Mouse (Mus musculus) forebrain, embryonic 11.5 days (tissue): Measurements from ENCODE around the gene Lhfpl3. TPM values are rescaled to one million over a fixed set of nuclear protein-coding genes. Genes with fewer than 3 reads are reported as not detected.

Experiments
- ATAC-seq: fragments of 200-750 bp; cut with Nextera tagmentation; replicated peaks from 2 replicates; pipeline ENCODE4 v1.8.0; 2017; ENCODE audit warnings: moderate TSS enrichment; ENCODE audit not compliant: low FRiP score
- DNase-seq: peaks from one replicate; pipeline ENCODE4 v3.0.0-alpha.2; 2017; ENCODE audit warnings: low spot score
- H3K27ac ChIP-seq: fragments of 300-500 bp; sonication (generic); 2 replicates; pipeline ENCODE4 v1.5.1; 2014; ENCODE audit warnings: low read depth, low read length
- H3K27me3 ChIP-seq: fragments of 300-500 bp; sonication (generic); 2 replicates; pipeline ENCODE4 v1.6.1; 2014; ENCODE audit warnings: mild to moderate bottlenecking, low read length, mixed read lengths; ENCODE audit not compliant: control insufficient read depth, insufficient read depth
- H3K36me3 ChIP-seq: fragments of 300-500 bp; sonication (generic); 2 replicates; pipeline ENCODE4 v1.6.1; 2014; ENCODE audit warnings: mild to moderate bottlenecking, low read length, moderate library complexity, mixed read lengths; ENCODE audit not compliant: control insufficient read depth, insufficient read depth
- H3K4me1 ChIP-seq: fragments of 300-500 bp; sonication (generic); replicated peaks from 2 replicates; pipeline ENCODE4 v1.6.1; 2014; ENCODE audit warnings: low read length, mixed read lengths; ENCODE audit not compliant: control insufficient read depth, insufficient read depth
- H3K4me2 ChIP-seq: fragments of 300-500 bp; sonication (generic); 2 replicates; pipeline ENCODE4 v1.6.1; 2014; ENCODE audit warnings: low read depth, mild to moderate bottlenecking, low read length, moderate library complexity, mixed read lengths; ENCODE audit not compliant: severe bottlenecking
- H3K4me3 ChIP-seq: fragments of 300-500 bp; sonication (generic); 2 replicates; pipeline ENCODE4 v1.5.1; 2014; ENCODE audit warnings: low read depth, low read length
- H3K9ac ChIP-seq: fragments of 300-500 bp; sonication (generic); 2 replicates; pipeline ENCODE4 v1.6.1; 2014; ENCODE audit warnings: low read length
- H3K9me3 ChIP-seq: fragments of 300-500 bp; sonication (generic); 2 replicates; pipeline ENCODE4 v1.6.1; 2016; ENCODE audit warnings: low read length, mixed read lengths; ENCODE audit not compliant: control insufficient read depth
- WGBS: fragments of 180-500 bp; shearing (Covaris S2); extraction: QIAGEN DNeasy Blood & Tissue Kit; methylation state at CpG from one replicate; pipeline ENCODE4 v1.1.7; 2014; 5-methylcytosine and 5-hydroxymethylcytosine counted together
- polyA plus RNA-seq: library from polyadenylated mRNA; unstranded; fragments of >200 nt; fragmentation: Nextera tagmentation; extraction: Ambion mirVana; gene quantifications from 2 replicates; pipeline ENCODE4 v1.2.1, GENCODE M21; 2014

Gene Lhfpl3
- polyA plus RNA-seq, 1 experiment from 2014 or later = 0.25 TPM

DNA sequence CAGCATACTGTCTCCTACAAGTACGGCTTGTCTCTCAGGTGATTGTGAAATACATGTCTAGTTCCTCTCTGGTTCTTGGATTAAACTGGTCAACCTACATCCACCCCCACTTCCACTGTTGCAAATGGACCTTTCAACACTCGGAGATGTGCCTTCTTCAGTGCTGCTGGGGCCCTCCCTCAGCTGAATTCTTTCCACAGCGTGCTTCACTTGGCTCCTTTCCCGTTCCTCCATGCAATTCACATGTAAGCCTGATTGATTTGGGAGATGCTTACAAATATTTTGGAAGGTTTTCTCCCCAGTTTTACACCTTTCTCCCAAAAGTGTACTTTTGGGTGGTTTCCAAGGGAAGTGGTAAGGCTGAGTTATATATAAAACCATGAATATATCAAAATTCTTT lies 143.6 kb downstream of the Lhfpl3 start:
- Histone ChIP-seq H3K4me3 (no peak overlapping the region), H3K27me3 (no peaks in the 10 kb centered on the region), H3K4me2 (no peak overlapping the region), H3K9ac (no peak overlapping the region), H3K9me3 (no peaks in the 10 kb centered on the region), H3K36me3 (no peaks in the 10 kb centered on the region), H3K4me1 (no peaks in the 10 kb centered on the region), H3K27ac (no peak overlapping the region)
- ATAC-seq = no peak
- WGBS = 91% methylated on average over 4 of the region's 4 CpGs
- DNase-seq = no peak

GRCm38 (mm10) chr5:22897228-22897627 lies 151.4 kb downstream of the Lhfpl3 start:
- Histone ChIP-seq H3K27ac (no peak overlapping the region), H3K27me3 (no peaks in the 10 kb centered on the region), H3K9ac (no peak overlapping the region), H3K4me1 (no peaks in the 10 kb centered on the region), H3K4me2 (no peak overlapping the region), H3K36me3 (no peaks in the 10 kb centered on the region), H3K4me3 (no peak overlapping the region), H3K9me3 (no peaks in the 10 kb centered on the region)
- 77% methylated on average over 3 of the region's 3 CpGs for WGBS
- ATAC-seq = no peak
- no peak for DNase-seq

GRCm38 (mm10) chr5:22897656-22898289 lies 151.9 kb downstream of the Lhfpl3 start:
- DNase-seq (no peak), ATAC-seq (no peak)
- H3K27ac ChIP-seq = no peak overlapping the region
- no peaks in the 10 kb centered on the region for H3K4me1 ChIP-seq
- no peaks in the 10 kb centered on the region for H3K36me3 ChIP-seq
- H3K9me3 ChIP-seq = no peaks in the 10 kb centered on the region
- H3K9ac ChIP-seq = no peak overlapping the region
- no peaks in the 10 kb centered on the region for H3K27me3 ChIP-seq
- H3K4me2 ChIP-seq = no peak overlapping the region
- WGBS = 75% methylated on average over 7 of the region's 7 CpGs
- H3K4me3 ChIP-seq = no peak overlapping the region

- DNase-seq = no peak
- H3K9ac ChIP-seq = no peak overlapping the region
- H3K27me3 ChIP-seq = no peaks in the 10 kb centered on the region
- H3K36me3 ChIP-seq = no peaks in the 10 kb centered on the region
- no peak overlapping the region for H3K4me2 ChIP-seq
- H3K4me3 ChIP-seq = no peak overlapping the region
- no peak overlapping the region for H3K27ac ChIP-seq
- no peaks in the 10 kb centered on the region for H3K9me3 ChIP-seq
- 86% methylated on average over 2 of the region's 2 CpGs for WGBS
- no peaks in the 10 kb centered on the region for H3K4me1 ChIP-seq
- no peak for ATAC-seq
These were observed 152.7 kb downstream of the Lhfpl3 start for GRCm38 (mm10) chr5:22898593-22898992.

DNA sequence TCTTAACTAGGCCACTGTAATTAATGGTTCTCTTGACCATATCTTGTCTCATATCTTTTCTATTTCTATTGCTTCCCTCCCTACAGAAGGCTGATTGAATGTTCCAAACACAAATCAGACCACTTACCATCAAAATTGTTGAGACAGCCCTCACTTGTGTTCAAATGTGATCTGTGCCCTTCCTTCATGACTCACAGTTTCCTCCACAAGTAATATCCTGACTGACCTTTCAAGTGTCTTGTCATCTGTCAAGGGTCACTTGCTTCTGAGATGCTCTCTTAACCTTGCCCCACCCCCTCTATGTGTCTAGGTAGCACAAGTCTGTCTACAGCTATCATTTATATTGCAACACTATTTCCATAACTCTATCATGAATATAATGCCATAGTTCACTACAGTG lies 154.1 kb downstream of the Lhfpl3 start:
- Histone ChIP-seq H3K4me2 (no peak overlapping the region), H3K4me1 (no peaks in the 10 kb centered on the region), H3K4me3 (no peak overlapping the region), H3K27ac (no peak overlapping the region), H3K9ac (no peak overlapping the region), H3K36me3 (no peaks in the 10 kb centered on the region), H3K9me3 (no peaks in the 10 kb centered on the region), H3K27me3 (no peaks in the 10 kb centered on the region)
- no peak for DNase-seq
- no peak for ATAC-seq

DNA sequence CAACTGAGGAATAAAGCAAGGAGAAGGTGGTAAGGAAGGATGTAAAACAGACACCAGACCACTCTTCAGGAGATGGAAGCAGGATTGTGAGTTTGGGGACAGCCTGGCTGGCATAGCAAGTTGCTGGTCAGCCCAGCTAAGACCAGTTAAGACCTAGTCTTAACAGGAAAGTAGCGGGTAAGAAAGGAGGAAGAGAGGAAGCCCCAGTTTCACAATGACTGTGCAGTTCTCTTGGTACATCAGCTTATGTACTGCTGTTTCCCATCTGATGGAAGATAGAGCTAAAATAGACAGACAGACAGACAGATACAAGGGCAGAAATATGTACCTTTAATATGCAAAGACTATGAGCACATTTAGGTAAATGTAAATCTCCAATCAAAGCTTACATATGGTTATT lies 171.3 kb downstream of the Lhfpl3 start:
- no peak overlapping the region for H3K4me2 ChIP-seq
- H3K4me1 ChIP-seq = no peaks in the 10 kb centered on the region
- no peaks in the 10 kb centered on the region for H3K27me3 ChIP-seq
- no peak overlapping the region for H3K4me3 ChIP-seq
- no peak for DNase-seq
- no peak for ATAC-seq
- no peak overlapping the region for H3K9ac ChIP-seq
- H3K27ac ChIP-seq = no peak overlapping the region
- H3K36me3 ChIP-seq = no peaks in the 10 kb centered on the region
- H3K9me3 ChIP-seq = no peaks in the 10 kb centered on the region
- 76% methylated on average over 1 of the region's 1 CpGs for WGBS

DNA sequence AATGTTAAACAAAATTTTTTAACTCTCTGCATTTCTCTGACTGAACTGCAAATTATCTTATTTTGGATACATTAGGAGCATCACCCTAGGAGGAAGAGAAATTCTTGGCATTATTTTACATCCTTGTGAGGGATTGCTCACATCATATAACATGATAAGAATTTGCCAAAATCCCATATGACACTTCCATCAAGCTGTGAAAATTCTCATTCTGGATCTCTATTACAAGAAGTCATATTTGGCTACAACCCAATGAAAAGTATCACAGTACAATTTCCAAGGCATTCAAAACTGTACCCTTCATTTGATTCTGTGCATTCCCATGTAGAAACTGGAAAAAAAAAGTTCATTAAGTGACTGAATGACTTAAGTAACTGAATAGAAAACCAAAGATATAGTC lies 180.3 kb downstream of the Lhfpl3 start:
- no peak overlapping the region for H3K9ac ChIP-seq
- no peak for ATAC-seq
- no peak overlapping the region for H3K27ac ChIP-seq
- H3K27me3 ChIP-seq = no peaks in the 10 kb centered on the region
- H3K36me3 ChIP-seq = no peaks in the 10 kb centered on the region
- H3K9me3 ChIP-seq = no peaks in the 10 kb centered on the region
- no peaks in the 10 kb centered on the region for H3K4me1 ChIP-seq
- no peak overlapping the region for H3K4me2 ChIP-seq
- H3K4me3 ChIP-seq = no peak overlapping the region
- DNase-seq = no peak

- WGBS = 45% methylated on average over 2 of the region's 2 CpGs
- H3K27ac ChIP-seq = no peak overlapping the region
- H3K4me1 ChIP-seq = no peaks in the 10 kb centered on the region
- ATAC-seq (no peak), DNase-seq (no peak)
- H3K36me3 ChIP-seq = no peaks in the 10 kb centered on the region
- no peak overlapping the region for H3K9ac ChIP-seq
- no peaks in the 10 kb centered on the region for H3K9me3 ChIP-seq
- no peaks in the 10 kb centered on the region for H3K27me3 ChIP-seq
- H3K4me2 ChIP-seq = no peak overlapping the region
- no peak overlapping the region for H3K4me3 ChIP-seq
These were observed 182.9 kb downstream of the Lhfpl3 start for GRCm38 (mm10) chr5:22928746-22929145.

DNA sequence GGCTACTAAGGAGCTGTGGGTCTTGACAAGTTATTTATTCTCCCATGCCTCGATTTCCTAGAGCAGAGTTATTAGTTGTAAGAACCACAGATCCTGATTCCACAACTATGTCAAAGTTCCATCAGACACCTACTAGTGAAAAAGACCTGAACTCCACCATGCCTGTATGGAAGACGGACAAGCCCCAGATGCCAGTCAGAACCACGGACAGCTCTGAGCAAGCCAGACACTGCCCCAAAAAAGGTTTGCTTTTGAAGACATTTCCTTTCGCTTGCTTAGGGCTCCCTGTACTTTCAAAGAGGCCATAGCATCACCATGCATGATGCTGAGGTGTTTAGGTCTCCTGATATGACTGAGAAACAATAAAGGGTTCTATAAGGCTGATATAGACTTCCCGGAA lies 197.4 kb downstream of the Lhfpl3 start:
- 58% methylated on average over 5 of the region's 5 CpGs for WGBS
- ATAC-seq = no peak
- no peaks in the 10 kb centered on the region for H3K36me3 ChIP-seq

More for the DNA sequence above, 197.4 kb downstream of the Lhfpl3 start:
- H3K27me3 ChIP-seq = no peaks in the 10 kb centered on the region
- H3K27ac ChIP-seq = no peak overlapping the region
- H3K9me3 ChIP-seq = no peaks in the 10 kb centered on the region
- no peak overlapping the region for H3K4me3 ChIP-seq
- no peaks in the 10 kb centered on the region for H3K4me1 ChIP-seq
- DNase-seq = no peak
- H3K4me2 ChIP-seq = no peak overlapping the region
- H3K9ac ChIP-seq = no peak overlapping the region
